Mouse (Mus musculus): ENCODE data around the gene Ndufs2.

DNA sequence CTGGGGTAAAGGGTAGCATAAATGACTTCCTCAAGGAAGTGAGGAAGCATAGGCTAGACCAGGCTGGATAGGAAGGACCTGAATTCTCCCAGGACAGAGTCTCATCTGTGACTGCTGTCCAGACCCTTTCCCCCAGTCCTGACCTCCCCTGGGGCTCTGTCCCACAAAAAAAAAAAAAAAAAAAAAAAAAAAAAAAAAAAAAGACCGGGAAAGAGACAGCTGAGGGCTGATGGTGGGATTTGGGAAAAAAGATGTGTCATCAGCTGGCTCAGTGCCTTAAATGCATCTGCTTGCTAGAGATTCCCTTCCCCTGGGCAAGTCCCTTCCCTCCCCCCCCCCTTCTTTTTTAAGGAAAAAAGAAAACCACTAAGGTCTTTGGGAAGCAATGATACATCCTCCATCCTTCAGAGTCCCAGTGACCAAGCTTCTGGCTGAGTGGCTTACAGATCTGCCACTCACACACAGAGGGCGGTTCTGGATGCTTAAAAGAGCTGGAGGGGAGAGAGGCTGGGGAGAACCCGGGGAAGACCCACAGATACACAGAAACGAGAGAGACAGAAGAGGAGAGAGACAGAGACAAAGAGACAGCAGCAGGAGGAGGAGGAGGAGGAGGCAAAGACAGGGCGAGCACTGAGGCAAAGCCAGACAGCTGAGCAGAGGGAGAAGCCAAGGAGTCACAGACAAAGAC lies 1.1 kb downstream of the Ndufs2 start, which contains the start of gene Adamts4:
- TF ChIP-seq CTCF (IDR thresholded peaks at IDR 0.05; ENCODE audit: low read depth, low read length) = no peak
- no peak for TF ChIP-seq TAL1 (conservative IDR thresholded peaks at IDR 0.05; ENCODE audit: low read depth, low read length)
- TF ChIP-seq GATA1 (IDR thresholded peaks at IDR 0.05; ENCODE audit: borderline replicate concordance, low read length) = no peak
- no peak for TF ChIP-seq GATA2 (IDR thresholded peaks at IDR 0.05; ENCODE audit: borderline replicate concordance, low read depth, low read length)

All from G1E (cell line).